Mouse (Mus musculus) cerebral cortex, adult 2 months (tissue): ENCODE results near the gene Plekhh1.

Experiments used
- WGBS: fragments of 180-500 bp; shearing (Covaris S2); methylation state at CpG from one replicate; pipeline ENCODE4 v1.1.7; 2018; 5-methylcytosine and 5-hydroxymethylcytosine counted together

The Plekhh1 gene

DNA sequence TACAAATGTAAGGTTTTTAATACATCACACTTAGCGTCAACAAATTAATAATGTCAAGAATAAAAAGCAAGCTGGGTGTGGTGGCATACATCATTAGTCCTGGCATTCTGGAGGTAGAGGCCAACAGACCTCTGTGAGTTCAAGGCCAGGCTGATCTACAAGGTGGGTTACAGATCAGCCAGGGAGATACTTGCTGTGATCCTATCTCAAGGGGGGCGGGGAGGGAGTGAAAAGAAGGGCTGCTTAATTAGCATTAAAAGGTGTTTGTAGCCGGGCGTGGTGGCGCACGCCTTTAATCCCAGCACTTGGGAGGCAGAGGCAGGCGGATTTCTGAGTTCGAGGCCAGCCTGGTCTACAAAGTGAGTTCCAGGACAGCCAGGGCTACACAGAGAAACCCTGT is 1.4 kb upstream of the Plekhh1 start:
- 98% methylated on average over 8 of the region's 8 CpGs for WGBS

DNA sequence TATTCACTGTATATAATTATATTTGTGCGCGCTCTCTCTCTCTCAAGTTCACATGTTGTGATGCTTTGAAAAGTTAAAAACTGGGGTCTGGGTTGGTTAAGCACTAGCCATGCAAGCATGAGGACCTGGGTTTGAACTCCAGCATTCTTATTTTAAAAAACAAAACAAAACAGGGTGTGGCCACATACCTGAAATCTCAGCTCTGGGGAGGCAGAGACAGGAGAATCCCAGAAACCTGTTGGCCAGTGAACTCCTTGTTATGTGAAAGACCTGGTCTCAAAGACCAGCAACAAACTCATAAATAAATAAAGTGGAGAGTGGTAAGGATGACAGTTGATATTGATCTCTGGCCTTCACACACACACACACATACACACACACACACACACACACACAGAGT is 5.4 kb downstream of the Plekhh1 start:
- 94% methylated on average over 2 of the region's 2 CpGs for WGBS

GRCm38 (mm10) chr12:79035349-79035748 is 6.4 kb downstream of the Plekhh1 start:
- 52% methylated on average over 3 of the region's 3 CpGs for WGBS

GRCm38 (mm10) chr12:79039708-79040107 is 10.7 kb downstream of the Plekhh1 start:
- WGBS: 78% methylated on average over 8 of the region's 8 CpGs

DNA sequence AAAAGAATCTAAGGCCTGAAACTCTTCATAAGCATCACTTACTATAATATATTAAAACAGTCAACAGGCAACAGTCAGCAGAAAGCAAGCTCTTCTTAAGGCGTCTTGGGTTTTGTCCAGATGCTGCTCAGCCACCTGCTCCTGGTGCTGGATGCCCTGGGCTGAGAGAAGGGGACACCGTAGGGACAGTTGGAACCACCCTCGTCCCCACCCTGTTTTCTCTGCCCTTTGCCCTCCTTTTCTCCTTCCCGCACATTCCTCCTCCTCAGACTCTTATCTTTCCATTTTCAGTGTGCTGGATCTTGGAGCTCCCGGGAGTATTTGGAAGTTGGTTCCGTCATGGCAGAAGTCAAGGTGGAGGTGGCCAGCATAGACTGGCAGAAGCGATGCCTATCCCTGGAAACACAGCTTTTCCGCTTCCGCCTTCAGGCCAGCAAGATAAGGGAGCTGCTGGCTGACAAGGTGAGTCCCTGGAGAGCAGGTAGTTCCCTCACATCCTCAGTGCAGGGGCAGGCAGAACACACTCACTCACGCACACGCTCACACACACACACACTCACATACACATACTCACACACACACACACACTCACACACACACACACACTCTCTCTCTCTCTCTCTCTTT is 11.4 kb downstream of the Plekhh1 start:
- WGBS: 89% methylated on average over 11 of the region's 11 CpGs

DNA sequence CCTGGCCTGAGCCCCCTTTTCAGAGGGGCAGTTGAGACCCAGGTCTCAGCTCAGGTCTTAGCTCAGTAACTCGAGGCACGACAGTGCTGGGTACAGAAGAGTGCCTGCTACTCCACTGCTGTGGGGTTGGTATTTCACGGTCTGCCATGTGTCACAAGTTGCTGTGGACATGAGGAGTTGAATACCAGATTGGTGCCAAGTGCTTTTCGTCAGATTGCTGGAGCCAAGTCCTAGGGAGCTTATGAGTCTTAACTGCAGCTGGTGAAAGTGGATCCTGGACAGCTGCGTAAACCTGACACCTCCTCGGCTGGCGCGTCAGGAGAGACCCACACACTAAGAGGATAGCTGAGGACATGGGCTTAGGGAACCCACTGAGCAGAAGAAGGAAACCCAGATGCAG is 15.7 kb downstream of the Plekhh1 start:
- 53% methylated on average over 8 of the region's 8 CpGs for WGBS

- 46% methylated on average over 6 of the region's 6 CpGs for WGBS
These were observed 17.2 kb downstream of the Plekhh1 start for GRCm38 (mm10) chr12:79046171-79046570.

GRCm38 (mm10) chr12:79047203-79047602 is 18.2 kb downstream of the Plekhh1 start:
- 88% methylated on average over 7 of the region's 7 CpGs for WGBS

- 83% methylated on average over 1 of the region's 1 CpGs for WGBS
These were observed 19.9 kb downstream of the Plekhh1 start for GRCm38 (mm10) chr12:79048898-79049297.

GRCm38 (mm10) chr12:79049807-79050206 is 20.8 kb downstream of the Plekhh1 start:
- 76% methylated on average over 2 of the region's 2 CpGs for WGBS

GRCm38 (mm10) chr12:79050545-79051212 is 21.7 kb downstream of the Plekhh1 start:
- WGBS: 69% methylated on average over 3 of the region's 3 CpGs

GRCm38 (mm10) chr12:79052073-79052472 is 23.1 kb downstream of the Plekhh1 start:
- 75% methylated on average over 2 of the region's 2 CpGs for WGBS

DNA sequence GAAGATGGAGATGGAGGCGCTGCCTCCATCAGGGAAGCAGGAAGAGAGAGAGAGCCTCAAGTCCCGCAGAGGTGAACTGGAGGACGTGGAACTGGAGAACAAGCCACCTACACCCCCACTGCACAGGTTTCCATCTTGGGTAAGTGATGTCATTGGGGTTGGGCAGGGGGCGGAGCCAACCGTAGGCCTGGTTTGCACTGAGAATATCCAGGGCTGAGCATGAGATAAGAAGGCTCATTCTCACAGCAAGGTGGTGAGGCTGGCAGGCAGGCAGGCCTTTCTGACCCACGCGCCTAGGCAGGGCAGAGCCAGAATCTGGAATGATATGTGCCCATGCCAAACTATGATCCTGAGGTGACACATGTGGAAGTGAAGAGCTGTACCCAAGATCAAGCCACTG is 26.3 kb downstream of the Plekhh1 start:
- 82% methylated on average over 7 of the region's 7 CpGs for WGBS

DNA sequence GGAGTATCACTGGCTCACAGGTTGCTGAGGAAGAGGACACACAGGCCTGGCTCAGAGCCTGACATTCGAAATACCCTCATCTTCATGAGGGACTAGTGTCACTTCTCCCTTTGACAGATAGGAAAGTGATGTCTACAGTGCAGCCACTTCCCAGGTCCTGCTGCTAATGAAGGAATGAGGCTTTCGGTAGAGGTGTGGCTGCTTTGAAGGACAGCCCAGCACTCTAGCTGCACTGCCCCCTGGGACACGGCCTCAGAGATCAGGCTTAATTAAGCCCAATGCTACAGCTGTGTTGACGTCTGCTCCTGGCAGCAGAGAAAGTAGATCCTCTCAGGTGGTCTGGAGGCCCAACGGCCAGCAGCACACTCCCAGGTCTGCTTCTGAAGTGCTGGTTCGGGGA is 30.6 kb downstream of the Plekhh1 start:
- 87% methylated on average over 6 of the region's 6 CpGs for WGBS

DNA sequence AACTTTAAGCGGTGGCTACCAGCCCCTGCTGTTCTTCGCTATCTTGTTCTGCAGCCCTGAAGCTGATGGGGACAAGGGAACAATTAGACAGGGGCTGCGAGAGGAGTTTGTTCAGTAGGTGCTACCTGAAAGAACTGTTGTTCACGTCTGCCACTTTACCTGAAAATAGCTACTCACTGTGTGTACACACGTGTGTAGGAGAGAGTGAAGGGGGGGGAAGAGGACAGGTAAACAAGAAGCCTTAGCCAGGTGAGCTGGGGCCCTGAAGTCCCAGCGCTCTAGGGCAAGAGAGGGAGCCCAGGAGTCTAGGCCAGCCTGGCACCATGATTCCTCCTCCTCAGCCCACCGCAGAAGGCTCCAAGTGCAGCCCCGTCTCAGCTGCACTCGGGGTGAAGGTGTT is 31.2 kb downstream of the Plekhh1 start:
- 91% methylated on average over 9 of the region's 9 CpGs for WGBS

DNA sequence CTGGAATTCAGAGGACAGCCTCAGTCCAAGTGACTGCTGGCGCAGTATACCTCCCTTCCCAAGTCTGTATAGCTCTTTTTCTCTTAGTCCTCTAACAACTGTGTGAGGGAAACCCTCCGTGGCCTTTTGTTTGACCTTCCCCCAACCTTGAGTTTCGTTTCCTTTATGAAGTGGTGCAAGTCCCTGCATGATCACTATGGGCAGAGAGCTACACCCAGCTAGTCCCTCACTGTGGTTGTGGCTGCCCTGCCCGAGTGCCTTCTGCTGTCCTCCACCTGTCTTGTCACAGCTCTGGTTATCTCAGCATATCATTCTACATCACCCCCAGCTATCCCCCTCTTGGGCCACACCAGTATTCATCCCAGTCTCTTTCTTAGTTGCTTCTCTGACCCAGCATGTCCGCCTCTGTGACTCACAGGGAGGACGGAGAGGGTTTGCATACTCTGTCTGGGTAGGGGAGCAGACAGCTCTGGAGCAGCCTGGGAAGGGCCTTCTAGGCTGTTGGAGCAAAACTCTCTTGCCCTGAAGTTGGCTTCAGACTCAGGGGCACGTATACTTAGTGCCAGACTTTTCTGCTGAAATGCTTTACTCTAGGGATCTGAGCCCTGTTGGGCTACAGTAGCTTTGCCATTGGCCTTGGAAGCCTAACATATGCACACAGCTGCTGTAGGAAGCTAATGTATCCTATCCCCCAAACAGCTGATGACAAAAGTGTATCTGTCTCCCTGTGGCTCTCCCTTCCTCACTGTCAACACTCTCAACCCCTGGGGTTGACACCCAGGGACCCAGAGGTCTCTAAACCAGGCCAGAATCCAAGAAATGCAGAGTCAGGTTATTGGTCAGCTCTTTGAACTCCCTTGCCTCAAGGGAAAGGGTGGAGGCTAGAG is 32.0 kb downstream of the Plekhh1 start:
- WGBS: 87% methylated on average over 7 of the region's 7 CpGs

DNA sequence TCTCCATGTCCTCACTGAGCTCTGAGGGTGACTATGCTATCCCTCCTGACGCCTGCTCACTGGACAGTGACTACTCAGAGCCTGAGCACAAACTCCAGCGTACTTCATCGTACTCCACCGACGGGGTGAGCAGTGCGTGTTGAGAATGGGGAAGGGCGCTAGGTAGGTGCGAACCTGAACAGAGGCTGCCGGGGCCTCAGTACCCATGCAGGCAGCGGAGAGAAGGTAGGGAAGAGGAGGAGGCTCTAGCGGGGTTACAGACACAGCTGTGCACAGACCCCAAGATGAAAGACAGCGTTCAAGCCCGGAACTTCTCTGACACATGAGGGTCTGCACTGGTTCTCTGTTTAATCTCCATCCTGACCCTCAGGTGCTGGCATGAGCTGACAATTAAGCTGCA is 35.5 kb downstream of the Plekhh1 start:
- 95% methylated on average over 13 of the region's 13 CpGs for WGBS

GRCm38 (mm10) chr12:79066431-79066830 is 37.5 kb downstream of the Plekhh1 start:
- 91% methylated on average over 9 of the region's 9 CpGs for WGBS

DNA sequence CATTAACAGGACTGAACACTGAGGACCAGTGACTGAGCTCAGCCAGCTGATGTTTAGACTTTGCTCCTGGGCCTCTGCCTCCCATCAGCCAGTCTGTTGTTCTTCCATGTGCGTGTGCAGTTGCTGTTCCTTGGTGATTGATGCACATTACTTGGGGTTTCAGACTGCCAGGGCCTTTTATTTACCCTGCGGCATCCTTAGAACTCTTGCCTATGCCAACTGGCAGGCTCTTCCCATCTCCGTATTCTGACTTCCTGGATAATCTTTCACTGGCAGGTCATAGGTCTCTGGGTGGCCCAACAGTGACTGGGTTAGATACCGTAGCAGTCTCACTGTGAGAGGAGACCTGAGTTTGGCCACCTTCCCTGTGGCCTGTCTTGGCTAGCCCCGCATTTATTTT is 38.6 kb downstream of the Plekhh1 start:
- 86% methylated on average over 5 of the region's 5 CpGs for WGBS

DNA sequence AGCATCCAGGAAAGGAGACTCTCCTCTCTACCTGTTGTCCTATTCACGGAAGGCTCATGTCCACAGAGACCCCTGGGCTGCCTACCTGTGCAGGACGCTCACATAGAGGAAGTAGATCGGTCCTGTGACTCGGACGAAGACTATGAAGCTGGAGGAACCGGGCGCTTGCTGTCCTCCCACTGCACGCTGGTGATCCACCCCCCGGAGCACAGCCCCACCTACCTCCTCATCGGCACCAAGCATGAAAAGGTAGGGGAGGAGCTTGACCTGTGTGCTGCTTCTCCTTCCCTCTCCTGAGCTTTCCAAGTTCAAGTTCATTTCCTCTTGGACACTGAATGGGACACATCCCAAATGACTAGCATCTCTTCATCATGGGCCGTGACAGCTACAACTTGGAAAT is 39.3 kb downstream of the Plekhh1 start:
- WGBS: 94% methylated on average over 11 of the region's 11 CpGs

- WGBS: 97% methylated on average over 6 of the region's 6 CpGs
These were observed 40.2 kb downstream of the Plekhh1 start for GRCm38 (mm10) chr12:79069187-79069608.

DNA sequence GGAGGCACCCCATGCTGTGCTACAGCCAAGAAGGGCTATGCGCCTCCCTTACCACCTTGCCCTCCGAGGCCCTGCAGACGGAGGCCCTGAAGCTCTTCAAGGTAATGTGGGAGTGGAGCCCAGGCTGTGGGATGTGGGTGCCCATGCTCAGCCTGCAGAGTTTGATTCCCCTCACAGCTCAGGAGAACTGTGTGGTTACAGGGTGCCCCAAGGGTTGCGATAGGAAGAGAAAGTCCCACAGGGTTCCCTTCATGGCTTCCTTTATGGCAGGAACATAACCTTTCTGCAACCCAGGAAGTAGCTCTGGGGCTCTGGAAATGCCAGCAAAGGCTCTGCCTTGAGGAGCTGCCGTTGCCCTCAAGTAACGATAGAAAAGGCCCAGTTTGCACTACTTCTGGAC is 41.0 kb downstream of the Plekhh1 start:
- 89% methylated on average over 6 of the region's 6 CpGs for WGBS
